Mouse (Mus musculus): ENCODE measurements around the gene Hist2h2be. TPM values are rescaled to one million over a fixed set of nuclear protein-coding genes. Genes with fewer than 3 reads are reported as not detected.

Gene Hist2h2be
- total RNA-seq, 2 experiments from 2014 or later: 7.6 to 7.9 TPM

- DNase-seq (ENCODE audit: low spot score in 2 of 2): no peak
- Histone ChIP-seq H3K27ac (no peak overlapping the region), H3K4me3 (no peak overlapping the region)
- no peak for TF ChIP-seq CTCF (conservative IDR thresholded peaks at IDR 0.05)
Measured at GRCm38 (mm10) chr3:96247356-96248140, 26.6 kb downstream of the Hist2h2be start.

GRCm38 (mm10) chr3:96248141-96249033 is 27.5 kb downstream of the Hist2h2be start:
- Histone ChIP-seq H3K27ac (no peak overlapping the region), H3K4me3 (no peak overlapping the region)
- no peak for DNase-seq (ENCODE audit: low spot score in 2 of 2)
- TF ChIP-seq CTCF (conservative IDR thresholded peaks at IDR 0.05): no peak

GRCm38 (mm10) chr3:96249034-96249345 is 28.1 kb downstream of the Hist2h2be start:
- no peak overlapping the region for H3K4me3 ChIP-seq
- TF ChIP-seq CTCF (conservative IDR thresholded peaks at IDR 0.05): no peak
- no peak for DNase-seq (ENCODE audit: low spot score in 2 of 2)
- H3K27ac ChIP-seq: no peak overlapping the region

GRCm38 (mm10) chr3:96250890-96251289 is 30.0 kb downstream of the Hist2h2be start:
- no peak for TF ChIP-seq CTCF (conservative IDR thresholded peaks at IDR 0.05)
- DNase-seq (ENCODE audit: low spot score in 2 of 2): no peak
- Histone ChIP-seq H3K4me3 (no peak overlapping the region), H3K27ac (no peak overlapping the region)

- Histone ChIP-seq H3K4me3 (no peak overlapping the region), H3K27ac (no peak overlapping the region)
- TF ChIP-seq CTCF (conservative IDR thresholded peaks at IDR 0.05): no peak
- DNase-seq (ENCODE audit: low spot score in 2 of 2): no peak
Measured at GRCm38 (mm10) chr3:96251787-96252186, 30.9 kb downstream of the Hist2h2be start.

- DNase-seq (ENCODE audit: low spot score in 2 of 2): no peak
- Histone ChIP-seq H3K4me3 (no peak overlapping the region), H3K27ac (no peak overlapping the region; the same call in 1 of the 2 replicates)
- TF ChIP-seq CTCF (conservative IDR thresholded peaks at IDR 0.05): no peak
Measured at GRCm38 (mm10) chr3:96254683-96255355, 33.9 kb downstream of the Hist2h2be start.

GRCm38 (mm10) chr3:96255926-96256593 is 35.1 kb downstream of the Hist2h2be start:
- TF ChIP-seq CTCF (conservative IDR thresholded peaks at IDR 0.05): no peak
- H3K27ac ChIP-seq: no peak overlapping the region
- DNase-seq (ENCODE audit: low spot score in 2 of 2): no peak
- no peak overlapping the region for H3K4me3 ChIP-seq

GRCm38 (mm10) chr3:96257190-96257589 is 36.3 kb downstream of the Hist2h2be start:
- Histone ChIP-seq H3K27ac (no peak overlapping the region), H3K4me3 (no peak overlapping the region)
- no peak for TF ChIP-seq CTCF (conservative IDR thresholded peaks at IDR 0.05)
- no peak for DNase-seq (ENCODE audit: low spot score in 2 of 2)

GRCm38 (mm10) chr3:96260220-96260619 is 39.3 kb downstream of the Hist2h2be start:
- Histone ChIP-seq H3K4me3 (no peak overlapping the region), H3K27ac (no peak overlapping the region)
- no peak for TF ChIP-seq CTCF (conservative IDR thresholded peaks at IDR 0.05)
- DNase-seq (ENCODE audit: low spot score in 2 of 2): no peak

GRCm38 (mm10) chr3:96261623-96262022 is 40.7 kb downstream of the Hist2h2be start:
- H3K27ac ChIP-seq: peak overlapping the region; percentile 99
- peak; percentile 53 for TF ChIP-seq CTCF (conservative IDR thresholded peaks at IDR 0.05)
- no peak for DNase-seq (ENCODE audit: low spot score in 2 of 2)
- H3K4me3 ChIP-seq: peak overlapping the region; percentile 68

GRCm38 (mm10) chr3:96262216-96262875 is 41.4 kb downstream of the Hist2h2be start:
- no peak for TF ChIP-seq CTCF (conservative IDR thresholded peaks at IDR 0.05)
- DNase-seq (ENCODE audit: low spot score in 2 of 2): peak; percentile 70 to 88
- Histone ChIP-seq H3K27ac (peak overlapping the region; percentile 99), H3K4me3 (peak overlapping the region; percentile 68)

- peak within 1 kb of the TSS; percentile 99 for H3K27ac ChIP-seq
- peak; percentile 97 to 98 for DNase-seq (ENCODE audit: low spot score in 2 of 2)
Measured at GRCm38 (mm10) chr3:96262979-96263550, 42.1 kb downstream of the Hist2h2be start, which contains the start of gene Hist2h4. Hist2h4 (minus strand) TSS chr3:96263311.

More at GRCm38 (mm10) chr3:96262979-96263550, 42.1 kb downstream of the Hist2h2be start, which contains the start of gene Hist2h4:
- H3K4me3 ChIP-seq: peak within 1 kb of the TSS; percentile 68
- TF ChIP-seq CTCF (conservative IDR thresholded peaks at IDR 0.05): peak; percentile 83

All from layer of hippocampus, adult 2 months (tissue).